Mouse (Mus musculus): ENCODE measurements around the gene Foxj3. TPM values are rescaled to one million over a fixed set of nuclear protein-coding genes. Genes with fewer than 3 reads are reported as not detected.

Foxj3 gene
- total and polyA plus RNA-seq, 3 experiments: 13.4 to 33.9 (median 15.3) TPM

- TF ChIP-seq RAD21 (IDR thresholded peaks at IDR 0.05; ENCODE audit: low read depth, low read length): no peak
Measured at GRCm38 (mm10) chr4:119669356-119670209, 132.8 kb downstream of the Foxj3 start (continued).

- TF ChIP-seq IRF4 (IDR thresholded peaks at IDR 0.05; ENCODE audit: low read depth, low read length) (peak; percentile 1; the same call in 1 of the 2 replicates), CHD2 (IDR thresholded peaks at IDR 0.05; ENCODE audit: low read length) (no peak), MAZ (IDR thresholded peaks at IDR 0.05; ENCODE audit: low read depth, low read length) (peak; percentile 52; the same call in 1 of the 2 replicates), ETS1 (conservative IDR thresholded peaks at IDR 0.05; ENCODE audit: low read depth, low read length) (no peak), ZC3H11A (IDR thresholded peaks at IDR 0.05; ENCODE audit: low read depth, low read length) (no peak), MXI1 (IDR thresholded peaks at IDR 0.05; ENCODE audit: low read depth, low read length) (0 out of 2 replicates have a peak, but pooled peaks have one; percentile 3)
- Histone ChIP-seq H3K4me3 (replicated peaks in 1 of 3; ENCODE audit: low read depth in 2 of 3, low read length in 2 of 3, poor library complexity in 1 of 3) (peak overlapping the region in 1 of 3 experiments; percentile 12), H3K27me3 (replicated peaks) (no peaks in the 10 kb centered on the region), H3K4me1 (ENCODE audit: control insufficient read depth in 1 of 2, insufficient read depth in 2 of 2) (peaks cover 31 to 72% of the 10 kb centered on the region in 2 experiments), H3K27ac (ENCODE audit: insufficient read depth, low read depth) (peak overlapping the region; percentile 87; the same call in 1 of the 2 replicates), H3K9me3 (replicated peaks; ENCODE audit: low read length) (no peaks in the 10 kb centered on the region), H3K4me2 (ENCODE audit: insufficient read depth, low read depth, poor library complexity, severe bottlenecking) (peak overlapping the region; percentile 82), H3K36me3 (replicated peaks in 1 of 2; ENCODE audit: control insufficient read depth in 1 of 2, insufficient read depth in 1 of 2, low read length in 1 of 2) (no peaks in the 10 kb centered on the region), H3K9ac (ENCODE audit: insufficient read depth, low read depth) (no peak overlapping the region; the same call in none of the 2 replicates), H3K79me2 (replicated peaks; ENCODE audit: control insufficient read depth, extremely low read depth, insufficient read depth, poor library complexity, severe bottlenecking) (no peaks in the 10 kb centered on the region)
- in situ Hi-C loops (cut with MboI; ENCODE audit: low pct_ligation_motif_present, low pct_unique_long_range_greater_than_20kb, low sequenced_read_pairs): loop anchor here (25.0 kb wide), 1 partner anchor 408 kb away; the partner anchor contains the start of gene Cldn19
- dilution Hi-C loops (cut with MboI; ENCODE audit: extremely low pct_ligation_motif_present, extremely low pct_unique_long_range_greater_than_20kb, low sequenced_read_pairs): no loop called here
- peak; percentile 48 for DNase-seq (ENCODE audit: extremely low read depth)
Measured at GRCm38 (mm10) chr4:119670210-119670555, 133.4 kb downstream of the Foxj3 start.

- Histone ChIP-seq H3K4me3 (replicated peaks in 1 of 3; ENCODE audit: low read depth in 2 of 3, low read length in 2 of 3, poor library complexity in 1 of 3) (no peak overlapping the region), H3K27ac (ENCODE audit: insufficient read depth, low read depth) (no peak overlapping the region), H3K79me2 (replicated peaks; ENCODE audit: control insufficient read depth, extremely low read depth, insufficient read depth, poor library complexity, severe bottlenecking) (no peaks in the 10 kb centered on the region), H3K9me3 (replicated peaks; ENCODE audit: low read length) (no peaks in the 10 kb centered on the region), H3K9ac (ENCODE audit: insufficient read depth, low read depth) (no peak overlapping the region), H3K36me3 (replicated peaks in 1 of 2; ENCODE audit: control insufficient read depth in 1 of 2, insufficient read depth in 1 of 2, low read length in 1 of 2) (no peaks in the 10 kb centered on the region), H3K4me2 (ENCODE audit: insufficient read depth, low read depth, poor library complexity, severe bottlenecking) (peak overlapping the region; percentile 82), H3K27me3 (replicated peaks) (no peaks in the 10 kb centered on the region), H3K4me1 (ENCODE audit: control insufficient read depth in 1 of 2, insufficient read depth in 2 of 2) (peaks cover 31 to 72% of the 10 kb centered on the region in 2 experiments)
- TF ChIP-seq BHLHE40 (IDR thresholded peaks at IDR 0.05; ENCODE audit: low read depth, low read length): no peak
- TF ChIP-seq POLR2AphosphoS2 (IDR thresholded peaks at IDR 0.05; ENCODE audit: low read depth, low read length): no peak
- no peak for TF ChIP-seq GABPA (IDR thresholded peaks at IDR 0.05; ENCODE audit: insufficient replicate concordance, low read depth, low read length)
- TF ChIP-seq E2F4 (IDR thresholded peaks at IDR 0.05; ENCODE audit: insufficient replicate concordance, low read depth, low read length): no peak
- no peak for TF ChIP-seq RCOR1 (conservative IDR thresholded peaks at IDR 0.05; ENCODE audit: low read depth, low read length)
- no peak for TF ChIP-seq KAT2A (IDR thresholded peaks at IDR 0.05; ENCODE audit: insufficient replicate concordance, low read length)
- no peak for TF ChIP-seq ZNF384 (IDR thresholded peaks at IDR 0.05; ENCODE audit: low read depth, low read length)
- TF ChIP-seq MAZ (IDR thresholded peaks at IDR 0.05; ENCODE audit: low read depth, low read length): no peak
- TF ChIP-seq EP300 (IDR thresholded peaks at IDR 0.05; ENCODE audit: low read length): no peak
- TF ChIP-seq MAFK (IDR thresholded peaks at IDR 0.05; ENCODE audit: insufficient replicate concordance, low read length): no peak
- TF ChIP-seq JUN (IDR thresholded peaks at IDR 0.05; ENCODE audit: insufficient read depth, low read depth, low read length): no peak
- no peak for TF ChIP-seq TBP (conservative IDR thresholded peaks at IDR 0.05; ENCODE audit: low read depth, low read length)
- TF ChIP-seq ETS1 (conservative IDR thresholded peaks at IDR 0.05; ENCODE audit: low read depth, low read length): no peak
- TF ChIP-seq HCFC1 (IDR thresholded peaks at IDR 0.05; ENCODE audit: low read depth, low read length): no peak
- no peak for TF ChIP-seq RAD21 (IDR thresholded peaks at IDR 0.05; ENCODE audit: low read depth, low read length)
- TF ChIP-seq MYC (IDR thresholded peaks at IDR 0.05; ENCODE audit: low read depth, low read length): no peak
- TF ChIP-seq CHD2 (IDR thresholded peaks at IDR 0.05; ENCODE audit: low read length): no peak
- in situ Hi-C loops (cut with MboI; ENCODE audit: low pct_ligation_motif_present, low pct_unique_long_range_greater_than_20kb, low sequenced_read_pairs) (loop anchor here (25.0 kb wide), 1 partner anchor 408 kb away; the partner anchor contains the start of gene Cldn19), dilution Hi-C loops (cut with MboI; ENCODE audit: extremely low pct_ligation_motif_present, extremely low pct_unique_long_range_greater_than_20kb, low sequenced_read_pairs) (no loop called here)
- no peak for DNase-seq (ENCODE audit: extremely low read depth)
Measured at GRCm38 (mm10) chr4:119670736-119671135, 133.9 kb downstream of the Foxj3 start.

Measured in CH12.LX (cell line).